Mouse (Mus musculus): ENCODE measurements around the gene Med27.

DNA sequence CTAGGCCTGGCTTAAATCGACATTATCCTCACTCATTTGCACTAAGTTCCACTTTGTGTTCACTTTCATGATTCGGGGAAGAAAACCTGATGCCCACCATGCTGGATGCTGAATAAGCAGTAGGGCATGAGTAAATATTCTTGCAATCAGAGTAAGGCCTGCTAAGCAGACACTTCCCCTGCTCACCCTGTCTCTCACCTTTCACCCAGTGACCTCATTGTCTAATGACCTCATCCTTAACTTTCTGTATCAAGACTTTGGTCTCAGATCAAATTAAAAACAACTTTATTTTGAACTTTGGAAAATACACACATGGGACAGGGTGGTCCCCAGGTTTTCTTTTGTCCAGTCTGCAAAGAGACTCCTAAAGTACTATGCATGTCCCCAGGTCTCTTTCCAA, 78.8 kb downstream of the Med27 start:
- TF ChIP-seq CTCF (IDR thresholded peaks at IDR 0.05; ENCODE audit: borderline replicate concordance, control insufficient read depth, extremely low read depth, insufficient read depth, low read length, poor library complexity) (no peak), POLR2A (IDR thresholded peaks at IDR 0.05; ENCODE audit: control insufficient read depth, extremely low read depth, insufficient read depth, low read length, poor library complexity) (no peak)
